Mouse (Mus musculus) intestine, embryonic 14.5 days (tissue): ENCODE results near the gene Mrpl14. TPM values are rescaled to one million over a fixed set of nuclear protein-coding genes. Genes with fewer than 3 reads are reported as not detected.

Source experiments
- ATAC-seq: fragments of 200-750 bp; cut with Nextera tagmentation; replicated peaks from 2 replicates; pipeline ENCODE4 v1.8.0; 2017; ENCODE audit warnings: low read depth, moderate number of reproducible peaks, moderate TSS enrichment, moderate library complexity; ENCODE audit not compliant: low FRiP score, low TSS enrichment
- DNase-seq: peaks from one replicate; pipeline ENCODE4 v3.0.0-alpha.2; 2018; ENCODE audit warnings: low spot score
- H3K27ac ChIP-seq: fragments of 300-500 bp; sonication (generic); 2 replicates; pipeline ENCODE4 v1.5.1; 2014; ENCODE audit warnings: low read depth, mild to moderate bottlenecking, control low read depth
- H3K27me3 ChIP-seq: fragments of 300-500 bp; sonication (generic); replicated peaks from 2 replicates; pipeline ENCODE4 v1.6.1; 2014; ENCODE audit warnings: low read length, control low read depth; ENCODE audit not compliant: control insufficient read depth, insufficient read depth
- H3K36me3 ChIP-seq: fragments of 300-500 bp; sonication (generic); 2 replicates; pipeline ENCODE4 v1.6.1; 2014; ENCODE audit warnings: low read length, control low read depth; ENCODE audit not compliant: control insufficient read depth, insufficient read depth
- H3K4me1 ChIP-seq: fragments of 300-500 bp; sonication (generic); replicated peaks from 2 replicates; pipeline ENCODE4 v1.6.1; 2014; ENCODE audit warnings: low read length, control low read depth, mixed read lengths; ENCODE audit not compliant: control insufficient read depth, insufficient read depth
- H3K4me2 ChIP-seq: fragments of 300-500 bp; sonication (generic); 2 replicates; pipeline ENCODE4 v1.6.1; 2014; ENCODE audit warnings: low read length
- H3K4me3 ChIP-seq: fragments of 300-500 bp; sonication (generic); 2 replicates; pipeline ENCODE4 v1.5.1; 2014; ENCODE audit warnings: low read depth, low read length, control low read depth, mixed read lengths
- H3K9ac ChIP-seq: fragments of 300-500 bp; sonication (generic); 2 replicates; pipeline ENCODE4 v1.6.1; 2014; ENCODE audit warnings: mild to moderate bottlenecking, low read length
- H3K9me3 ChIP-seq: fragments of 300-500 bp; sonication (generic); 2 replicates; pipeline ENCODE4 v1.6.1; 2016; ENCODE audit warnings: low read length, control low read depth; ENCODE audit not compliant: control insufficient read depth
- WGBS: fragments of 180-500 bp; shearing (Covaris S2); extraction: QIAGEN DNeasy Blood & Tissue Kit; methylation state at CpG from one replicate; pipeline ENCODE4 v1.1.7; 2014; 5-methylcytosine and 5-hydroxymethylcytosine counted together
- polyA plus RNA-seq: library from polyadenylated mRNA; unstranded; fragments of >200 nt; fragmentation: Nextera tagmentation; extraction: Ambion mirVana; gene quantifications from 2 replicates; pipeline ENCODE4 v1.2.1, GENCODE M21; 2014

The Mrpl14 gene
- polyA plus RNA-seq, 1 experiment from 2014 or later: 173 TPM

DNA sequence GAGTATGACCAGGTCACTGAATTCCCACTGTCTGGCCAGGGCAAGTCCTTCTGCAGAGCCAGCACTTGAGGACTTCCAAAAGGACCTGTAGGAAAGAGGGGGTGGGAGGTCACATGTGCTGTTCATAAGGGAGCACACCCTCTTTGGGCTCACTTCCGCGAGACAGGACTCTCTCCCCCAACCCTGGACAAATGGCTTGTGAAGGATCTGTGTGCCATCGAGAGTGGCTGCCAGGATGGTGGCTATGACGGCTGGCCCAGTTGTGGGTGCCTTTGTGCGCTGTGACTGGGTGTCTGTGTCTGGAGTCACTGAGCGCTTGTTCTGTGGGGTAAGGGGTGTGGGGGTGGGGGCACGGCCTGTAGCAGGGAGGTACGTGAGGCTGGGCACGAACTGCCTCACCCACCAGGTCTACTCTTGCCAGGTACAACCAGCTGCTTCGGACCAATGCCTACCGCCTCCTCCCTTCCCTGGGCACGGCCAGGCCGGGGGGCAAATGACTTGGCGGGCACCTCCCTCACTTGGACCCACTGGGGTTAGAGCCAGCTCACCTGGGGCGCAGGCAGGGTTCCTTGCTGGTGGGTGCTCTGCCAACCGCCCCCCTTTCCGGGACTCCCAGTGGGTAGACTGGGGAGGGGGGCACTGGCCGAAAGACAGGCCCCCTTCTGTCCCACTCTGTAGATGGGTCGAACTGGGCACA is 47.1 kb downstream of the Mrpl14 start:
- Histone ChIP-seq H3K36me3 (no peaks in the 10 kb centered on the region), H3K27ac (no peak overlapping the region), H3K9me3 (no peaks in the 10 kb centered on the region), H3K27me3 (no peaks in the 10 kb centered on the region), H3K4me1 (peaks cover 34% of the 10 kb centered on the region), H3K4me2 (peak overlapping the region; percentile 68), H3K9ac (peak overlapping the region; percentile 44), H3K4me3 (peak overlapping the region; percentile 29)
- ATAC-seq (no peak), DNase-seq (no peak)
- 72% methylated on average over 19 of the region's 19 CpGs for WGBS

DNA sequence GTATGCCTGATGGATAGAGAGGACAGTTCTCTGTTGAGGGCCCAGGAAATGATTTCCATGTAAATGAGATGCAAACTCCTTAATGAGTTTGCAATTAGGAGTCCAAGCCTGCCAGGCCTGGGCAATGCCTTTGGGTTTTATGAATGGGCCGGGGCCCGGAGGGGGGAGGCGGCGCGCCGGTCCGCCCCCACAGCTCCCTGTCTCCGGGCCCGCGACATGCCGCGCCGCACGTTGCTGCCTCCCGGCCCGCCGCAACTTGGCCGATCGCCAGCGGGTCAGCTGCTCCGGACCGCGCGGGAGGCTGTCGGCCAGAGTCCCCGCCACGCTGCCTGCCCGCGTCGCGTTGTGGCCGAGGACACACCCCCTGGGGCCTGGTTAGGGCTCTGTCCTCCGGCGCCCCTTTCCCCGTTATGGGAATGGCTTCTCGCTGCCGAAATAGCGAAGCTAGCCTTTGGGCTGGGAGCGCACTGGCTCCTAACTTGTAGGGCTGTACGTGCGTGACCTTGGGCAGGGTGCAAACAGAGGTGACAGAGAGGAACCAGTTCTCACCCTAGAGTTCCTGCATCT is 47.7 kb downstream of the Mrpl14 start, which contains the start of gene 1600014C23Rik:
1600014C23Rik (minus strand) TSS at position 110 of the 567 bp plus-strand sequence.
- DNase-seq: peak; percentile 78
- Histone ChIP-seq H3K9me3 (no peaks in the 10 kb centered on the region), H3K36me3 (no peaks in the 10 kb centered on the region), H3K4me3 (peak within 1 kb of the TSS; percentile 29), H3K4me2 (peak within 1 kb of the TSS; percentile 68), H3K27ac (0 out of 2 replicates have a peak within 1 kb of the TSS, but pooled peaks have one; percentile 14), H3K9ac (peak within 1 kb of the TSS; percentile 44), H3K27me3 (no peaks in the 10 kb centered on the region), H3K4me1 (peaks cover 34% of the 10 kb centered on the region)
- WGBS: under 1% methylated on average over 41 of the region's 41 CpGs
- ATAC-seq: no peak

DNA sequence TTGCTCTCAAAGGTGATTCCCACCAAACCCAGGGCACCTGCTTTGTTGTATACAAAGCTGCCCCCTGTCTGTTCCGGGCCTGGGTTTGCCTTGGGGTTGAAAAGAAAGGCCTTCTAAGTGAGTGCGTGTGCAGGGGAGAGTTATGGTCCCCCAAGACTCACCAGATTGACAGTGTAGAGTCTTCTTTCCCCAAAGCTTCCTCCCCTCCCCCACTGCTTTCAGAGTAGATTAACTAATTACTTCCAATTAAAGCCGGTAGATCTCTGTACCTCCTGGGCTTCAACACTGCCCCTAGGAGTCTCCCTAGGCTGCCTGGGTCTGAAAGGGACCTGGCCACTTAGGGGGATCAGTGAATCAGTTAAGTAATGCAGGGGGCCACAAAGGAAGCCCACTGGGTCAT is 48.2 kb downstream of the Mrpl14 start:
- no peak for ATAC-seq
- Histone ChIP-seq H3K4me3 (peak overlapping the region; percentile 29; the same call in 1 of the 2 replicates), H3K36me3 (no peaks in the 10 kb centered on the region), H3K4me2 (peak overlapping the region; percentile 68), H3K27me3 (no peaks in the 10 kb centered on the region), H3K4me1 (peaks cover 34% of the 10 kb centered on the region), H3K27ac (0 out of 2 replicates have a peak overlapping the region, but pooled peaks have one; percentile 14), H3K9ac (peak overlapping the region; percentile 44; the same call in 1 of the 2 replicates), H3K9me3 (no peaks in the 10 kb centered on the region)
- DNase-seq: no peak
- 21% methylated on average over 3 of the region's 3 CpGs for WGBS

DNA sequence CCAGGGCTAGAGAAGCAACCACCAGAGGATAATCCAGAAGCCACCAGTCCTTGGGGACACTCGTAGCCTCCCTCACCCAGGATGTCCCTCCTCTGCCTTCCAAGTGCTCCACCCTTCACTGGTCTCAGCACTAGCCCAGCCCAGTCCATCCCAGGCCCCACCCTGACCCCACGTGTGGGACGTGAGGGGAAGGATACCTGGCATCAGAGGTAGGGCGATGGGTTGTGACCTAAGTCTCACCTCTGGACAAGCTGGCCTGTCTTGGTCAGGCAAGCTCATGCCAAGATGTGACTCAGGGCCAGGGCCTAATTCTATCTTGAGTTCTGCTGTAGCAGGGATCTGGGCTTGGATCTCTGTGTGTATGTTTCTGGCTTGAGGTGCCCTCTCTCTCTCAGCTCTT is 48.8 kb downstream of the Mrpl14 start:
- H3K4me1 ChIP-seq: peaks cover 34% of the 10 kb centered on the region
- no peaks in the 10 kb centered on the region for H3K36me3 ChIP-seq
- peak; percentile 63 for DNase-seq
- no peak for ATAC-seq
- H3K4me3 ChIP-seq: no peak overlapping the region
- no peaks in the 10 kb centered on the region for H3K27me3 ChIP-seq
- WGBS: 86% methylated on average over 4 of the region's 4 CpGs
- peak overlapping the region; percentile 47; the same call in 1 of the 2 replicates for H3K27ac ChIP-seq
- no peak overlapping the region for H3K9ac ChIP-seq
- no peaks in the 10 kb centered on the region for H3K9me3 ChIP-seq
- no peak overlapping the region for H3K4me2 ChIP-seq

DNA sequence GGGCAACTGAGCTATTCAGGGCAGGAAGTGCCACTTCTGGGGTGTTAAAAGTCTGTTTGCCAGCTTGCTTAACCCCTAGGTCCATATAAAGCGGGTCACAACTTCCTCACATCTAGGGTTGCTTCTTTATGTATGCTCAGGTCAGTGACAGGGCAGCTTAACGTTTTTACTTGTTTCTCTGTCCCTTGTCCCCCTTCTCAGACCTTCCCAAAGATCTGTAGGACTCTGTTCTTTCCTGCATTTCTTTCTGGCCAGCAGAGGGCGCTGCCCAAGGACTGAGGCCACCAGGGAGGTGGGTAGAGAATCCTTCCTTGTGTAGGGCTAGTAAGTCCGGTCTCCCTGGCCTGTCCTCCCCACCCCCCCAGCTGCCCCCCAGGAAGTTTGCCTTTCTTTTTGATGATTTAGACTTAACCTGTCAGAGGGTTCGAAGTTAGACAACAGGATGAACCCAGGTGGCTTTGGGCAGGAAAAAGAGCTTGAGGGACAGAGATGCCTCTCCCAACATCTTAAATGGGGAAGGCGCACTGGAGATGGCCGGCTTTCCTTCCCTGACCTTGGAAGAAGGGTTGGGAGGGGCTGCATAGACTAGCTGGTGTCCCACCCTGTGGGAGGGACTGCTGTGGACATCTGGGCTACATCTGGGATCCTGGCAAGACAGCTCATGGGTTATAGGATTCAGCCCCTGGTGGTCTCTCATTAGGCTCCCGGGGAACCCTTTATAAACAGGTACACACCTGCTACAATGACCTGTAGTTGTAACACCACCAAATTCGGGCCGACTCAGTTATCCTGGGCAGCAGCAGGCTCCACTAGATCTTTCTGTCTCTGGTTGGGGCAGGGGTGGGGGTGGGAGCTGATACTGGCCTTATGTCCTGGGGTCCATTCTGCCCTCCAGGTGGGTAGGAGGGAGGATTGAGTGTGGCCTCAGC is 49.5 kb downstream of the Mrpl14 start:
- no peaks in the 10 kb centered on the region for H3K36me3 ChIP-seq
- DNase-seq: peak; percentile 95

DNA sequence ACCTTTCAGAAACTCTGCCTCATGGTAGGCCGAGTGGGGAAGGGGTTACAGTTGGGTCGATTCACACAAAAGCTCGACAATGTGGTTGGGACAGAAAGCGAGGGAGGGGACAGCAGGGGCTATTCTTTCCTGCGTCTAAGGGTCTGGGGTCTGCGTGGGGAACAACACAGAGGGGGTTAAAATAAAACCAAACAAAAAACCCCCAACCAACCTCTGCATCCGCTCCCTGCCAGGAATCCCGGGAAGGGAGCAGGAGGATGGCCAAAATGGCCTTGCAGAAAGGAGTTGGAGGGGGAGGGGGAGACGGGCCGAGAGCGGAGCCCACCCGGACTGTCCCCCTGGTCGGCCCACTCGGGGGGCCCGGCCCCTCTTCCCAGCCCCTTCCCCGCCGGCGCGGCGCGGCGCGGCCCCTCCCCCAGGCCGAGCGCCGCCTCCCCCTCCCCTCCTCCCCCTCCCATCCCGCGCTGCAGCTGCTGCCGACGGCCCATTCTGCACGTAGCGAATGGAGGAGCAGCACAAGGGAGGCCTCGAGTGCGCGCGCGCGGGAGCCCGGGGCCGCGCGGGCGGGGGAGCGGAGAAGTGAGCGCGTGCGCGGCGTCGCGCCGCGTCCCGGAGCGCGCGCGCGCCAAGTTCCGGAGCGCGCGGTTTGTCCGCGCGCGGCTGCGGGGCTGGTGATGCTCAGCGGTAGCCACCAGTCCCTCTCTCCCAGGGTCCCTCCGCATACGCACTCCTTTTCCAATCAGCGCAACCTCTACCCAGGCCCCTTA is 50.4 kb downstream of the Mrpl14 start:
- Histone ChIP-seq H3K4me2 (peak overlapping the region; percentile 66), H3K4me3 (peak overlapping the region; percentile 41), H3K36me3 (no peaks in the 10 kb centered on the region), H3K27me3 (no peaks in the 10 kb centered on the region), H3K9me3 (no peaks in the 10 kb centered on the region), H3K9ac (peak overlapping the region; percentile 58), H3K4me1 (peaks cover 32% of the 10 kb centered on the region), H3K27ac (peak overlapping the region; percentile 95)
- peak; percentile 95 for DNase-seq
- WGBS: under 1% methylated on average over 58 of the region's 72 CpGs
- peak; percentile 71 for ATAC-seq

More for the DNA sequence above, 49.5 kb downstream of the Mrpl14 start:
- Histone ChIP-seq H3K4me2 (peak overlapping the region; percentile 66), H3K4me1 (peaks cover 34% of the 10 kb centered on the region), H3K4me3 (peak overlapping the region; percentile 41), H3K27ac (peak overlapping the region; percentile 95), H3K9me3 (no peaks in the 10 kb centered on the region), H3K27me3 (no peaks in the 10 kb centered on the region), H3K9ac (peak overlapping the region; percentile 55)
- ATAC-seq: peak; percentile 46
- 9% methylated on average over 10 of the region's 10 CpGs for WGBS

DNA sequence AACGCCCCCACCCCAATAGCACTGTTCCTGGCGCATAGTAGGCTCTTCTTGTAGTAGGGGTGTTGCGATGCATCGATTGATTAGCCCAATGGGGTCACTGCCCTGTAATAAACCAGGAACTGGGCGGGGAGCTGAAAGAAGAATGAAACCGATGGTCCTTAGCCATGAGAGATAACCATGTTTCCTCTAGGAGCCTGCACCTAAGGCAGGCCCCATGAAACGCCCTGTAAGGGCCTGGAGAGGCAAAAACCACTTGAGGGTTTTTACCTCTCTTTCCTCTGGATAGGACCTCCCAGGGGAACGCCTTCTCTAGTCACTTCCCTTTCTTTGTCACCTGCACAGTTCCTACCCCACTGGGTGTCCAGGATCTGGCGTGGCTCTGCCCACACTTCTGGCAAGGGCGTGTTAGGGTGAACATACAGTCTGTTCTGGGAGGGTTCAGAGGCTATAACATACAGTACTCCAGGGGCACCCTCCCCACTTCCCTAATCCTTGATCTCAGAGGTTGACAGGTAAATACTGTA is 51.0 kb downstream of the Mrpl14 start:
- Histone ChIP-seq H3K9me3 (no peaks in the 10 kb centered on the region), H3K36me3 (no peaks in the 10 kb centered on the region), H3K4me3 (peak overlapping the region; percentile 41), H3K4me1 (peaks cover 31% of the 10 kb centered on the region), H3K27ac (peak overlapping the region; percentile 95), H3K27me3 (no peaks in the 10 kb centered on the region), H3K4me2 (peak overlapping the region; percentile 66), H3K9ac (peak overlapping the region; percentile 58)
- 15% methylated on average over 10 of the region's 10 CpGs for WGBS
- ATAC-seq: peak; percentile 21; the same call in 1 of the 2 replicates
- DNase-seq: no peak
